Mouse (Mus musculus) kidney, postnatal 0 days (tissue): ENCODE data around the gene Usp45. TPM values are rescaled to one million over a fixed set of nuclear protein-coding genes. Genes with fewer than 3 reads are reported as not detected.
"Not testable (repeated sequence)": the region's sequence is repeated elsewhere in the genome, so short reads cannot be mapped to it uniquely, and the experiment has no call there.

Experiments
- ATAC-seq: fragments of 200-750 bp; cut with Nextera tagmentation; replicated peaks from 2 replicates; pipeline ENCODE4 v1.8.0; 2017; ENCODE audit warnings: low read depth, moderate number of reproducible peaks, moderate TSS enrichment, moderate library complexity; ENCODE audit not compliant: low FRiP score
- DNase-seq: peaks from one replicate; pipeline ENCODE4 v3.0.0-alpha.2; 2016; ENCODE audit warnings: low spot score
- H3K27ac ChIP-seq: fragments of 300-500 bp; sonication (generic); 2 replicates; pipeline ENCODE4 v1.5.1; 2014; ENCODE audit warnings: mild to moderate bottlenecking
- H3K27me3 ChIP-seq: fragments of 300-500 bp; sonication (generic); 2 replicates; pipeline ENCODE4 v1.6.1; 2014; ENCODE audit warnings: low read length, mixed read lengths; ENCODE audit not compliant: insufficient read depth
- H3K36me3 ChIP-seq: fragments of 300-500 bp; sonication (generic); 2 replicates; pipeline ENCODE4 v1.6.1; 2014; ENCODE audit warnings: low read length, mixed read lengths; ENCODE audit not compliant: insufficient read depth
- H3K4me1 ChIP-seq: fragments of 300-500 bp; sonication (generic); replicated peaks from 2 replicates; pipeline ENCODE4 v1.6.1; 2014; ENCODE audit warnings: antibody characterized with exemption, low read length, mixed read lengths; ENCODE audit not compliant: insufficient read depth
- H3K4me2 ChIP-seq: fragments of 300-500 bp; sonication (generic); 2 replicates; pipeline ENCODE4 v1.6.1; 2014; ENCODE audit warnings: mild to moderate bottlenecking, low read length, moderate library complexity, mixed read lengths
- H3K4me3 ChIP-seq: fragments of 300-500 bp; sonication (generic); replicated peaks from 2 replicates; pipeline ENCODE4 v1.5.1; 2014; ENCODE audit warnings: low read depth, low read length
- H3K9ac ChIP-seq: fragments of 300-500 bp; sonication (generic); 2 replicates; pipeline ENCODE4 v1.6.1; 2014; ENCODE audit warnings: low read depth, low read length
- H3K9me3 ChIP-seq: fragments of 300-500 bp; sonication (generic); replicated peaks from 2 replicates; pipeline ENCODE4 v1.6.1; 2016; ENCODE audit warnings: low read length, inconsistent platforms, mixed read lengths
- CTCF ChIP-seq: IDR thresholded peaks from 2 replicates; pipeline ENCODE4 v1.5.1; 2016; ENCODE audit warnings: antibody characterized with exemption, low read depth, mild to moderate bottlenecking, moderate library complexity
- WGBS: fragments of 180-500 bp; shearing (Covaris S2); extraction: QIAGEN DNeasy Blood & Tissue Kit; methylation state at CpG from one replicate; pipeline ENCODE4 v1.1.7; 2014; 5-methylcytosine and 5-hydroxymethylcytosine counted together
- polyA plus RNA-seq: library from polyadenylated mRNA; unstranded; fragments of >200 nt; fragmentation: Nextera tagmentation; extraction: Ambion mirVana; gene quantifications from 2 replicates; pipeline ENCODE4 v1.2.1, GENCODE M21; 2015

Gene Usp45
- polyA plus RNA-seq: 4.0 and 4.7 TPM in 2 replicates

- Histone ChIP-seq H3K4me3 (peak within 1 kb of the TSS; percentile 67), H3K9me3 (no peaks in the 10 kb centered on the region), H3K36me3 (no peaks in the 10 kb centered on the region), H3K4me1 (no peaks in the 10 kb centered on the region), H3K27ac (no peak within 1 kb of the TSS), H3K27me3 (no peaks in the 10 kb centered on the region), H3K4me2 (peak within 1 kb of the TSS; percentile 82), H3K9ac (peak within 1 kb of the TSS; percentile 48)
- TF ChIP-seq CTCF: peak; percentile 82
- ATAC-seq (peak; percentile 95), DNase-seq (peak; percentile 95)
- WGBS: under 1% methylated on average over 17 of the region's 17 CpGs
These were observed at the start of gene Usp45, which contains the start of gene Tstd3 for GRCm38 (mm10) chr4:21766863-21767304. Gene Usp45 (plus strand): TSS chr4:21767156. Gene Tstd3 (minus strand): TSS chr4:21767212.

GRCm38 (mm10) chr4:21722752-21723334 lies 44.1 kb upstream of the Usp45 start:
- ATAC-seq: no peak
- Histone ChIP-seq H3K9ac (no peak overlapping the region), H3K9me3 (no peaks in the 10 kb centered on the region), H3K36me3 (no peaks in the 10 kb centered on the region), H3K27ac (no peak overlapping the region), H3K4me1 (no peaks in the 10 kb centered on the region), H3K27me3 (no peaks in the 10 kb centered on the region), H3K4me3 (no peak overlapping the region), H3K4me2 (no peak overlapping the region)
- no peak for TF ChIP-seq CTCF
- DNase-seq: no peak
- 57% methylated on average over 7 of the region's 7 CpGs for WGBS

DNA sequence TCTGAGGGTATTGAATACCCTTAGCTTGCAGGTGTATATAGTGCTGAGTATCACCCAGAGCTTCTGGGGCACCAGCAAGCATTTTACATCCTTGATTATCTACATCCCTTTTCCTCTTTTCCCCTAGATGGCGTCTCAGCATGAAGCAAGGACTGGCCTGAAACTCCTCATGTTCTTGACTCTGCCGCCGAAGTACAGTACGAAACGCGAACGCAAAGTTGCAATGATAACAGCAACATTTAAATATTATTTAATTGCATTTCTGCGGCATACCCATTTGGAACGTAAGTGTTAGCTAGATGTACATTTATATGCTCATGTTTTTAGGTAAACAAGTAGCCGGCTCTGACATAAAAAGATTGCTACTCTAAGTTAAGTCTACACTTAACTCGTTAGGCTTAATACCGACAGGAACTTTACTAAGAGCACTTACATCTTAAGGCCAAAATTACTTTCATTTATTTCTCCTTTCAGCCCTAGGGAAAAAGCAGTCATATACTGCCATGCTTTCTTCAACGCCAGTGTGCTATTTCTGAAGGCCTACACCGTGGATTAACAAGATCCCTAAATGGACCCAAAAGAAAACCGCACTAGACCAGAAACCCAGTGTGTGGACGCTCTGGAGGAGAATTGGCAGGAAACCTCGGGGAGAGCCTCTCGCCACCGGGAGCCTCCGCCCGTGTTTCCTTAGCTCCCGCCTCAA lies 39.9 kb upstream of the Usp45 start:
- peak overlapping the region; percentile 76 for H3K27ac ChIP-seq
- WGBS: 1% methylated on average over 22 of the region's 22 CpGs
- peak overlapping the region; percentile 90 for H3K4me3 ChIP-seq
- ATAC-seq (no peak), DNase-seq (peak; percentile 87)
- peak; percentile 70 for TF ChIP-seq CTCF
- H3K36me3 ChIP-seq: no peaks in the 10 kb centered on the region
- 0 out of 2 replicates have a peak, but pooled peaks cover 4% of the 10 kb centered on the region for H3K4me1 ChIP-seq
- no peaks in the 10 kb centered on the region for H3K9me3 ChIP-seq
- peak overlapping the region; percentile 86 for H3K4me2 ChIP-seq
- peak overlapping the region; percentile 80 for H3K9ac ChIP-seq
- H3K27me3 ChIP-seq: no peaks in the 10 kb centered on the region

- ATAC-seq (peak; percentile 99), DNase-seq (peak; percentile 96)
- Histone ChIP-seq H3K9me3 (no peaks in the 10 kb centered on the region), H3K36me3 (no peaks in the 10 kb centered on the region), H3K4me3 (peak within 1 kb of the TSS; percentile 90), H3K4me1 (0 out of 2 replicates have a peak, but pooled peaks cover 4% of the 10 kb centered on the region), H3K9ac (peak within 1 kb of the TSS; percentile 80), H3K4me2 (peak within 1 kb of the TSS; percentile 86), H3K27ac (peak within 1 kb of the TSS; percentile 76), H3K27me3 (no peaks in the 10 kb centered on the region)
- no peak for TF ChIP-seq CTCF
- under 1% methylated on average over 37 of the region's 37 CpGs for WGBS
These were observed 39.3 kb upstream of the Usp45 start, which contains the start of gene Ccnc for GRCm38 (mm10) chr4:21727615-21728165. Gene Ccnc (plus strand): TSS chr4:21727701.

DNA sequence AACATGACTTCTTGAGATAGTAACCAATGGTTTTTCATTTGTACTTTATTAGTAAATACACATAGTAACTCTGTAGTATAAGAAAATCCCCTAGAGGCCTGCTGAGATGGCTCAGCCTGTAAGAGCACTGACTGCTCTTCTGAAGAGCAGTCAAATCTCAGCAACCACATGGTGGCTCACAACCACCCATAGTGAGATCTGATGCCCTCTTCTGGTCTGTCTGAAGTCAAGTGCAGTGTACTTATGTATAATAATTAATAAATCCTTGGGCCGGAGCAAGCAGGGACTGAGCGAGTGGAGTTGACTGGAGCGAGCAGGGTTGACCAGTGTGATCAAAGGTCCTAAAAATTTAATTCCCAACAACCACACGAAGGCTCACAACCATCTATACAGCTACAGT lies 27.8 kb upstream of the Usp45 start:
- DNase-seq (peak; percentile 11), ATAC-seq (peak; percentile 73)
- no peaks in the 10 kb centered on the region for H3K4me1 ChIP-seq
- H3K27ac ChIP-seq: no peak overlapping the region
- H3K4me3 ChIP-seq: no peak overlapping the region
- no peaks in the 10 kb centered on the region for H3K27me3 ChIP-seq
- TF ChIP-seq CTCF: peak; percentile 63
- 77% methylated on average over 4 of the region's 4 CpGs for WGBS
- H3K4me2 ChIP-seq: no peak overlapping the region
- H3K9ac ChIP-seq: no peak overlapping the region
- H3K36me3 ChIP-seq: 0 out of 2 replicates have a peak, but pooled peaks cover 6% of the 10 kb centered on the region
- H3K9me3 ChIP-seq: no peaks in the 10 kb centered on the region

- TF ChIP-seq CTCF: 0 out of 2 replicates have a peak, but pooled peaks have one; percentile 6
- H3K4me2 ChIP-seq, H3K4me3 ChIP-seq, H3K27me3 ChIP-seq, DNase-seq, H3K9me3 ChIP-seq, ATAC-seq, H3K27ac ChIP-seq, H3K9ac ChIP-seq, H3K36me3 ChIP-seq, H3K4me1 ChIP-seq: not testable (repeated sequence)
- 95% methylated on average over 8 of the region's 8 CpGs for WGBS
These were observed 22.8 kb upstream of the Usp45 start for GRCm38 (mm10) chr4:21744142-21744541.
